Mouse (Mus musculus) E14TG2a.4 (cell line): ENCODE data around the gene 1700123O20Rik.

Source experiments
- CTCF ChIP-seq: conservative IDR thresholded peaks from 2 replicates; pipeline ENCODE4 v1.5.1; 2014; ENCODE audit warnings: low read length
- NANOG ChIP-seq: IDR thresholded peaks from 2 replicates; pipeline ENCODE4 v1.6.1; 2014; ENCODE audit warnings: borderline replicate concordance, low read length, mixed read lengths
- POU5F1 ChIP-seq: IDR thresholded peaks from 2 replicates; pipeline ENCODE4 v1.6.1; 2014; ENCODE audit warnings: low read length, borderline replicate concordance

- no peak for TF ChIP-seq CTCF
- no peak for TF ChIP-seq POU5F1
- TF ChIP-seq NANOG: no peak
These were observed 45.1 kb upstream of the 1700123O20Rik start, which contains the start of gene Gm17606 for GRCm38 (mm10) chr14:54640946-54641304.
